Mouse (Mus musculus) thymus, adult 2 months (tissue): ENCODE results near the gene Kcnk13.

ENCODE experiments used
- CTCF ChIP-seq: fragments of 200-500 bp; IDR thresholded peaks from 2 replicates; pipeline ENCODE4 v1.5.1; 2012; ENCODE audit warnings: mild to moderate bottlenecking, control low read depth, low read length, moderate library complexity, borderline replicate concordance; ENCODE audit not compliant: control insufficient read depth, poor library complexity, insufficient read depth; ENCODE audit errors: extremely low read depth
- POLR2A ChIP-seq: fragments of 200-500 bp; IDR thresholded peaks from 2 replicates; pipeline ENCODE4 v1.6.1; 2012; ENCODE audit warnings: mild to moderate bottlenecking, low read length, control low read depth, moderate library complexity; ENCODE audit not compliant: control insufficient read depth, poor library complexity, insufficient read depth; ENCODE audit errors: extremely low read depth

DNA sequence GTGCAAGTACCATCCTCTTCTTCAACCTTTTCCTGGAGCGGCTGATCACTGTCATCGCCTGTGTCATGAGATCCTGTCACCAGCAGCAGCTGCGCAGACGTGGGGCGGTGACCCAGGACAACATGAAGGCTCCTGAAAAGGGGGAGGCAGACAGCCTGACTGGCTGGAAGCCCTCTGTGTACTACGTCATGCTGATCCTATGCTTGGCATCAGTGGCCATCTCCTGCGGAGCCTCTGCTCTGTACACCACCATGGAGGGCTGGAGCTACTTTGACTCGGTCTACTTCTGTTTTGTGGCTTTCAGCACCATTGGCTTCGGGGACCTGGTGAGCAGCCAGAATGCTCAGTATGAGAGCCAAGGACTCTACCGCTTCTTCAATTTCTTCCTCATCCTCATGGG lies 96.8 kb downstream of the Kcnk13 start:
- TF ChIP-seq CTCF (no peak), POLR2A (no peak)
